Mouse (Mus musculus) mature B cell (primary cell): ENCODE results near the gene Hebp1.

Source experiments
- in situ Hi-C: fragments of 300-500 bp; cut with MboI; formaldehyde crosslinking; loops from 2 replicates; pipeline ENCODE4 v1.14.3; 2019

Gene Hebp1

DNA sequence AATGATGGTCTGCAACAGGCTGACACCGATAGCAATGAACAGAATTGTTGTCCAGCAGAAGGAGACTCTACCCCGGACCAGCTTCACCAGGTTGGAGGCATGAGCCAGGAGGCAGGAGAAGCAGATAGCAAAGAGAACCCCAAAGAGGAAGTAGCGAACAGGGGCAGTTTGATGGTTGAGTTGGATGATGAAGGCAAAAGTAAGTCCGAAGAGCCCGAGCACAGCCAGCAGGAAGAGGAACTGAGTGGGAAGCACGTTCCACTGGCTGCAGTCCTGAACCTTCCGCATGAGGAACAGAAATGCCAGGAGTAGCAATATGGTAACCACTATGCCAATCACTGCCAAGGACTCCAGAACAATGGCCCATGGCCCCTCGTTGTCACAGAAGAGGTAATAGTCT lies 81.3 kb downstream of the Hebp1 start:
- in situ Hi-C loops, result no loop called here

- in situ Hi-C loops, result no loop called here
These were observed 84.7 kb downstream of the Hebp1 start for GRCm38 (mm10) chr6:135113114-135113436.

GRCm38 (mm10) chr6:135112411-135113113 lies 85.3 kb downstream of the Hebp1 start:
- in situ Hi-C loops, result no loop called here

- in situ Hi-C loops, result no loop called here
These were observed 90.8 kb downstream of the Hebp1 start for GRCm38 (mm10) chr6:135107014-135107413.

- in situ Hi-C loops, result no loop called here
These were observed 95.0 kb downstream of the Hebp1 start for GRCm38 (mm10) chr6:135102736-135103303.

DNA sequence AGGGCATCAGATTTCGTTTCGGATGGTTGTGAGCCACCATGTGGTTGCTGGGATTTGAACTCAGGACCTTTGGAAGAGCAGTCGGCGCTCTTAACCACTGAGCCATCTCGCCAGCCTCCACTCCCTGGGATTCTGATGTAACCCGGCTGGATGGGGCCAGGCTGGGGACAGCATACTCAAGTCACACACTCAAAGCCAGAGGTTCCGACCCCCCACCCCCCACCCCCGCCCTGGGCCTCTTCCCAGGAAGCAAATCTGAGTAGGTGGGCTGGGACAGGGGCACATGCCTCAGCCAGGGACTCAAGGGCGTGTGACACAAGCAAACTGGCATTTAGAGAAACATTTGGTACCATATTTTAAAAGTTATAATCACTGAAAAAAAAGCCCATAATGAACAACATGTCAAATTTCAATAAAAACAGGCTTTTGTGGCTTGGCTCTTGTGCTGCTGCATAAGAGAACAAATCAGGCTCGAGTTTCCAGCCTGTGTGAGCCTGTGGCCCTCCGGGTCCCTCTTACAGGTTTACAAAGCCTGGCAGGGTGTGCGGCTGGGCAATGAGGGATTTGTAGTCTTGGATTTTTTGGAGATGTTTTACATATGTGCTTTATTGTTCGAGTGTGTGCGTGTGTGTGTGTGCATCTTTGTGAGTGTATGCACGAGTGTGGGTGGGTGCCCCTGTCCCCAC lies 96.9 kb downstream of the Hebp1 start:
- in situ Hi-C loops, result no loop called here

- in situ Hi-C loops, result loop anchor here (25.0 kb wide), 1 partner anchor 294 kb away; no protein-coding TSS in a partner anchor
These were observed 104.9 kb downstream of the Hebp1 start for GRCm38 (mm10) chr6:135092798-135093470.

GRCm38 (mm10) chr6:135090661-135091060 lies 107.2 kb downstream of the Hebp1 start:
- in situ Hi-C loops, result loop anchor here (25.0 kb wide), 1 partner anchor 297 kb away; no protein-coding TSS in a partner anchor

- in situ Hi-C loops, result loop anchor here (25.0 kb wide), 1 partner anchor 298 kb away; no protein-coding TSS in a partner anchor
These were observed 108.0 kb downstream of the Hebp1 start for GRCm38 (mm10) chr6:135089786-135090185.

DNA sequence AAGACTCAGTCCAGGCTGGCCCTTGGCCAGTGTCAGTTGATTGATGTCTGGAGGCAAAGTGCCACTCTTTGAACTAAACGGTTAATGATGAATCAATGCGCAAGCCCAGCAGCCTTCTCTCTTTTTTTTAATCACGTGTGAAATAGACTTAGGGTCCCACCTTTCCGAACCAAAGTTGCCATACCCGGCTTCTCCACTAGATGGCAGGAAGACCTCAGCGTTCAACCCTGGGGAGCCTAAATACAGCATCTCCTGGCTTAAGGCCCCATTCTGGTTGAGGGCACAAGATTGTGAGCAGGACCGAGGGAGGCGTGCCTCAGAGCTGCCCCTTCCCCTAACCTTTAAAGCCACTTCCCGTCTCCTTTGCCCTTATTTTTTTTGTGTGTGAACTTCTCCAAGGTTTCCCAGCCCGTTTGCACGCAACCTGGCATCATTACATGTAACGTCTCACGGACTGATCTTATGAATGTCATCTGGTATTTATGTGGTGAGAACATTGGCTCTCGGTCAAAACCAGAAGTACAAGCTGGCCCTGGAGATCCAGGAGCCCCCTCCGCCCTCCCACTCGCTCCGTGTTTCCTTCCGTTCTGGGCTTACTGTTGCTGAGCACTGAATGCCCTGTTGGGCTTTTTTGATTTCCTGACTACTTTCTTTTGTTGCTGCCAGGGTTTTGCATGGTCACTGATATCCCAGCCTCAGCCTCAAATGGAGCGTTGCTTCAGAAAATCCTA lies 109.9 kb downstream of the Hebp1 start:
- in situ Hi-C loops, result loop anchor here (25.0 kb wide), 1 partner anchor 299 kb away; no protein-coding TSS in a partner anchor
